Mouse (Mus musculus): Measurements from ENCODE around the gene Rab3gap1.
"Not testable (repeated sequence)": the region's sequence is repeated elsewhere in the genome, so short reads cannot be mapped to it uniquely, and the experiment has no call there.

Rab3gap1 gene

DNA sequence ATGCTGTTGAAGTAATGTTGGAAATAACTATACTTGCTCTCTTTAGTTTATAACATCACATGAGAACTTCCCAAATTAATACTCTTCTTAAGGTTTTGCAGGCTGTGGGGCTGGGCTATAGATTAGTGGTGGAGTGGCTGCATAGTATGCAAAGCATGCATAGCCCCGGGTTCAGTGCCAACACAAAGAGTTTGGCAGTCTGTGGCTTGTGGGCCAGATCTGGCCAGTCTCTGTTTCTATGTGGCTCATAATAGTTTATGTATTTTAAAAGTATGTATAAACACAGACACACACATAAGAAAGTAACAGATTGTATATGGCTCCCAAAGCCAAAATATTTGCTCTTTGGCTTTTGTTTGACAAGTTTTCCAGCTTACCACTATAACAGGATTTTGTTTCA is 47.2 kb downstream of the Rab3gap1 start:
- in situ Hi-C loops (cut with MboI), result no loop called here

DNA sequence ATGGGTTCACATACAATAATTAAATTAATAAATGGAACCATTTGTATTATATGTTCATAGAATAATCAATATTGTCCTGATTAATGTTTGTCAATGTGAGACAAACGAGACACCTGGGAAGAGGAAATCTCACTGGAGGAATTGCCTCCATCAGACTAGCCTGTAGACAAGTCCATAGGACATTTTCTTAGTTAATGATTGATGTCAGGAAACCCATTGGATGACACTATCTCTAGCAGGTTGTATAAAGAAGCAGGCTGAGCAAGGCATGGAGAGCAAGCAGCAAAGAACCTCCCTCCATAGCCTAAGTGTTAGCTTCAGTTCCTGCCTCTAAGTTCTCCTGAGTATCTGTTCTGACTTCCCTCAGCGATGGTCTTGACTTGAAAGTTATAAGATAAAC is 64.8 kb downstream of the Rab3gap1 start:
- in situ Hi-C loops (cut with MboI), result no loop called here

DNA sequence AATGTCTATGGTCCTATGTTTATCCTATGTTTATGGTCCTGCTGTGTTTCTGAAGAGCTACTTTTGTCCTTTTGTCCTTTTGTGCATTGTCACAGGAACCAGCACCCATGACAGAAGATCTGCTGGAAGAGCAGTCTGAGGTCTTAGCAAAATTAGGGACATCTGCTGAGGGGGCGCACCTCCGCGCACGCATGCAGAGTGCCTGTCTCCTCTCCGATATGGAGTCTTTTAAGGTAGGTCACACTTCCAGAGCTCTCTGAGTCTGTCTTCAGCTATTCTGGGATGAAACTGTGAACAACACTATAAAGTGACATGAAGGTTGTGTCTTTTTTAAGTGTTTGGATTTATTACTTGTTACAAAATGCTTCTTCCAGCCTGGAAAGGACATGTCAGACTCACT is 65.7 kb downstream of the Rab3gap1 start:
- in situ Hi-C loops (cut with MboI), result no loop called here

DNA sequence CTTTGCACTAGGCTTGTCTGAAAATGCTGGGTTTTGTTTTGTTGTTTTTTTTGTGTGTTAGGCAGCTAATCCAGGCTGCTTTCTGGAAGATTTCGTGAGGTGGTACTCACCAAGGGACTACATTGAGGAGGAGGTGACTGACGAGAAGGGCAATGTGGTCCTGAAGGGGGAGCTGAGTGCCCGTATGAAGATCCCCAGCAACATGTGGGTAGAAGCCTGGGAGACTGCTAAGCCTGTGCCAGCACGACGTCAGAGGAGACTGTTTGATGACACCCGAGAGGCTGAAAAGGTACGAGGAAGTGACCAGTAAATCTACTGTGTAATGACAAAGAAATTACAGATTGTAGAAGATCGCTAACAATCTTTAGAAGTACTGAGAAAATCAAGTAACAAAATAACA is 68.7 kb downstream of the Rab3gap1 start:
- in situ Hi-C loops (cut with MboI), result no loop called here

DNA sequence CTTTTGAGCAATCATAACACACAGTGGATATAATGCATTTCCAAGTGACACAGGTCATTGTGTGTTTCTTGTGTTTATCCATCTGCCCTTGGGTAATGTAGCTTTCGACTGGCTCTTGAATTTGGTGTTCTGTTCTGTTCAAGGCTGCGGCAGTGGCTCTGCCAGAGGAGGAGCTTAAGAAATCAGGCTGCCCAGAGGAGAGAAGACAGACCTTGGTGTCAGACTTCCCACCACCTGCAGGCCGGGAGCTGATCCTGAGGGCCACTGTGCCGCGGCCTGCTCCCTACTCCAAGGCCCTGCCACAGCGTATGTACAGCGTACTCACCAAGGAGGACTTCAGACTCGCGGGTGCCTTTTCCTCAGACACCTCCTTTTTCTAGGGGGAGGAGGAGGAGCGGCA is 73.7 kb downstream of the Rab3gap1 start:
- in situ Hi-C loops (cut with MboI), result no loop called here

DNA sequence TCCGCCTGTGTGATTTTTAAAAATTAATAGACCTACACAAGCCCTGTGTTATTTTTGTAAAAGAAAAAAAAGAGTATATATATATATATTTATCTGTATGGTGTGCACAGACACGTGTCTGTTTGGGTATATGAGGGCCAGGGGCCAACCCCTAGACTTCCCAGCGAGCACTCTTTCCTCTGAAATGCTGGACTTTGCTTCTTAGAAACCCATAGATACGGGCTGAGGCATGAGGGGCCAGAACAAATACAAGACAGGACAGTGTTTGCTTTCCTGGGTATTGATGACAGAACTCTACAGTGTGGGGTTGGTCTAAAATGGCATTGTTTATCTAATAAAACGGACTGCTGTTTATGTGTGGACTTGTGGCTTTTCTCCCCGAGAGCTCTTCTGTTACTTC is 74.9 kb downstream of the Rab3gap1 start:
- in situ Hi-C loops (cut with MboI), result no loop called here

DNA sequence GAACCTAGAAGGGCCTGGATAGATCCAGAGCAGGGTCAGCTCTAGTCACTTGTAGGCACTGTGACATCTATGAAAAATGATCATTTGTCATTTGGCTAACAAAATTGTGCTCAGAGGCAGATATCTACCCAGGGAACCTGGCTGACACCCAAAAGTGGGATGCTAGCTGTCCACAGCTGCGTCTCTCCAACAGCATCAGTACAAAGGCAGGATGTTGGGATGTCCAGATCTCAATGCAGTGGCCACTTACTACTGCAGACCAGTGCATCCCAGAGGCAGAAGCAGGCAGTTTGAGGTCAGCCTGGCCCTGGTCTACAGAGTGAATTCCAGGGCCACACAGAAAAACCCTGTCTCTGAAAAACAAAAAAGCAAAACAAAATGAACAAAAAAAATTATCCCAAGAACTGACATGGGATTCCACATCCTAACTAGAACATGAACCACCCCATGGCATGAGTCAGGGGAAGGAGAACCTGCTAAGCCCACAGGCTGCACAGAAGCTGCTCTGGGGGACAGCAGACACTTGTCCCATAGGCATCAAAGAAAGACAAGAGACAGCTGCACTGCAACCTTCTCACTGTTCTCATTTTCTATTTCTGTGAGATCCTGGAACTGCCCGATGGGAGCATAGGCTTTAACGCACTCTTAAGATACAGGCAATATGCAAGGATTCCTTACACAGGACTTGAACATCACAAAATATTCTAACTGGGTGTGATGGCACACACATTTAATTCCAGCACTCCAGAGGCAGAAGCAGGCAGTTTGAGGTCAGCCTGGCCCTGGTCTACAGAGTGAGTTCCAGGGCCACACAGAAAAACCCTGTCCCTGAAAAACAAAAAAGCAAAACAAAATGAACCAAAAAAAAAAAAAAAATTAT is 77.4 kb downstream of the Rab3gap1 start:
- in situ Hi-C loops (cut with MboI), result no loop called here

DNA sequence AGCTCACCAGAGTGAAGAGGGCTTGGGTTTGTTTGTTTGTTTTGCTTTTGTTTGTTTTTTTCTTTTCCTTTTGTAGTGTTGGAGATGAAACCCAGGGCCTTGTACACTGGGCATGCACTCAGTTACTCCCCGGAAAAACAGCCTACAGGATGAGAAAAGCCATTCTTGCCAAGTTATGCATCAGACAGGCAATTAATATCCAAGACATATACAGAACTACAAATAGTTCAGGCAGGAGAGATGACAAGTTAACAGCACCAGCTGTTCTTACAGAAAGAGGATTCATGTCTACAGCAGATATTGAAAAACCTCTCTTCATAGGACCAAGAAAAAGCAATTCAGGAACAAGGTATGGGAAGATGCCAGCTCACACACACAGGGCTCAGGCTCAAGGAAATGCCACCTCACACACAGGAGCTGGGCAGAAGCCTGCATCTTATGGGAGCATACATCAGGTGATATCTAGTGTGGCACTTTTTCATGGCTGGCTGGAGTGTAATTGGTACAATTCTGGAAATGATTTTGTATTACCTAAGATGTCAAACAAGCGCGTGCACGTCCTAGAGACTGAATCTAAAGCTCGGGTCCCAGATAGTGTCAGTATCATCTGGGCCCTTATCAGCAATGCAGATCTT is 78.2 kb downstream of the Rab3gap1 start:
- in situ Hi-C loops (cut with MboI), result no loop called here

DNA sequence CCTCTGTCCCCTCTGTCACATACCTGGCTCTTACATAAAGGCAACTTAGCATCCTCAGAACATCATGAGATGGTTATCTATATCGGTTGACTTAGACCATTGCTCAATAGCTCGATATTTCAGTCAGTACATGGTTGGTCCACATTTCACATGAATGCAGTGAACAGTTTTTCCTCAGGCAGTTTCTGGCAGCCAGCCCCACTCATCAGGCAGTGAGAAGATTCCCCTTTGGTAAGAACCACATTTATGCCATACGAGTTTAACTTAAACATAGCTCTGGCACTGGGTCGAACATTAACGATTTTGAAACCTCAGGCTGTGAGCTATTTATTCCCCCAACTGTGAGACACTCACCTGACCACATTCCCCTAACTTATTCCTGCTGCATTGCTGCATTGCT is 80.2 kb downstream of the Rab3gap1 start:
- in situ Hi-C loops (cut with MboI), result no loop called here

DNA sequence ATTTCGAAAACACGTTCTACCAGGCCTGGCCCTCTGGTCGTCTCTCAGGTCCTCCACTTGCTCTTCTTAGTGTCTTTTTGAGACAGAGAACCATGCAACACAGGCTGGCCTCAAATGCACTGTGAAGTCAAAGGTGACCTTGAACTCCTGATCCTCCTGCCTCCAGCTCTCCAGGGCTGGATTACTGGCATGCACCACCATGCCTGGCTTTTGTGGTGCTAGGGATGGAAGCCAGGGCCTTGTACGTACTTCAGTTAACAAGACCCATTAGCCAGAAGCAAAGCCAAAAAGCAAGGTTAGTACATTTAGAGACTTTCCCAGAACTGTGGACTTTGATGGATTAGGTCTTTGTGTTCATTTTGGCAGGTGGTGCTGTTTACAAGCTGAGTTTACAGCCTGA is 83.7 kb downstream of the Rab3gap1 start:
- in situ Hi-C loops (cut with MboI), result no loop called here

DNA sequence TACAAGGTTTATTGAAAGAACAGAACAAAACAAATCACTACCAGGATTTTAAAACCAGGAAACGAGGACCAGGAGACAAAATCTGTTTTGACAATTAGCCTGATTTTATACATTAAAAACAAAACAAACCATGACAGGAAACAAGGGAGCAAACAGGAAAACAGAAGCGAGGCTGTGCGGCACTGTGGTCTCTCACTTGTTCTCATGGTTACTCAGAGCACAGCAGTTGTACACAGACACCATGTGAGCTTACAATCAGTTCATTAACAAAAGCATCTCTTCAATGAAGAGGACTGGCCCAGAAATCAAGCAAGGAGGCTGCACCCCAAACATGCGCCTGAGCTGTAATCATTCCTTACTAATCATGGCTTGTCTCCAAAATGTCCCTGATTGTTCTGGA is 85.6 kb downstream of the Rab3gap1 start:
- in situ Hi-C loops (cut with MboI), result not testable (repeated sequence)

DNA sequence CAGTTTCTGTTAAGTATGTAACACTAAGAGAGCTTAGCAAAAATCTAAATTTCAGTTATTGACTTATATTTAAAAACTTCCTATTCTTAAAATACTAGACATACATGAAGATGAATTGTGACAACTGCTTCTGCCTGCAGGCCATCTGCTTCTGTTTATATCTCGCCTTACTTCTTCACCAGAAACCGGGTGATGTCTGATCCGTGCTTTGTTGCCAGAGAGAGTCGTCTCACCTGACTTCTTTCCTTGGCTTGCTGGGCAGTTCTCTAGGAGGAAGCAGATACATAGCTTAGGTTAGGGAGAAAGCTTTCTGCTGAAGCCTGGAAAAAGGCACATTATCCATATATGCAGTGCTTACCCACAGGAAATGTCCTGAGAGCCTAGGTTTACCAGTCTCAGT is 86.2 kb downstream of the Rab3gap1 start:
- in situ Hi-C loops (cut with MboI), result no loop called here

DNA sequence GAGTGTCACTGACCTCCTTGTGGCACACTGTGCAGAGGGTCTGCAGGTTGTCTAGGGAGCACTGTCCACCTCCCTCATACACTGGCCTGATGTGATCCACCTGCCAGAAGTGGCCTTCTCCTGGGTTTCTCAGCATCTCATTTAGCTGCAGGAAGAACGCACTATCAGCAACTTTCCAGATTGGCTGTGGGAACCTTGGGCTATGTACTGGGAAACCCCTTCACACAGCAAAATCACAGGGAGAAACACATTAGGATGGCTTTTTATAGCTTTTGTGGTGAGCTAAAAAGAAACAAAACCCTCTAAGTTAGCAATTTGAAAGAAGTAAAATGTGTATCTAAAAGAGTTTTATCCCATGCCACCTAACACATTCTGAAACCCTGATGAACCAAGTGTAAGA is 88.0 kb downstream of the Rab3gap1 start:
- in situ Hi-C loops (cut with MboI), result no loop called here

DNA sequence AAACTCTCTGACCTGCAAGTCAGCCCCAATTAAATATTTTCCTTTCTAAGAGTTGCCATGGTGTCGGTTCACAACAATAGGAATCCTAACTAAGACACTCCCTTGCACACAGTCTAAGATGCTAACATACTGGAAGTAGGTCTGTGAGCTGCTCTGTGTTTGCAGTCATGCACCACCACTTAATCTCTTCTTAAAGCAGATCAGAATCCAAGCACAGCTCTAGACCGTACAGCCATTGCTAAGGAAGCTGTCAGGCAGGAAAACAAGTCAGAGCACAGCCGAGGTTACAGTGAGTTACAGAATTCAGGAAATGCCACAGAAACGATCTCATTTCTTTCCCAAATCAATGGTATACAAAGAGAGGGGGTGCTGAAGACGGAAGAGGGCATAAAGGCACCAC is 90.2 kb downstream of the Rab3gap1 start:
- in situ Hi-C loops (cut with MboI), result no loop called here

DNA sequence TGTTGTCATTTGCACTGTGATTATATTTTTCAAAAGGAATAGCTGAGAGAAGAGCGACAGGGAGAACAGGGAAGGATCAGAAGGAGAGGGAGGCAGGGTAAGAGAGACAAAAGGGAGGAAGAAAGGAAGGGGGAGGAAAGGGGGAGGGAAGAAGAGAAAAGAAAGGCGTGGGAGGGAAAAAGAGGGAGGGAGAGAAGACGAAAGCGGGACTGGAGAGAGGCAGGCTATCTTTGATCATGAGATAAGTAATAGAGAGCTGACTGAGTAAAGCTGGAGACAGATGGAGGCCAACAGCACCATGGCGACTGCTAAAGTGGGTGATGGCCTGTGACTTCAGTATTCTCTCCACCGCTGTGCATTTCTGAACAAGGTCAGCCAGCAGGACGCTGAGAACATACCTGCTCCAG is 90.7 kb downstream of the Rab3gap1 start:
- in situ Hi-C loops (cut with MboI), result no loop called here

DNA sequence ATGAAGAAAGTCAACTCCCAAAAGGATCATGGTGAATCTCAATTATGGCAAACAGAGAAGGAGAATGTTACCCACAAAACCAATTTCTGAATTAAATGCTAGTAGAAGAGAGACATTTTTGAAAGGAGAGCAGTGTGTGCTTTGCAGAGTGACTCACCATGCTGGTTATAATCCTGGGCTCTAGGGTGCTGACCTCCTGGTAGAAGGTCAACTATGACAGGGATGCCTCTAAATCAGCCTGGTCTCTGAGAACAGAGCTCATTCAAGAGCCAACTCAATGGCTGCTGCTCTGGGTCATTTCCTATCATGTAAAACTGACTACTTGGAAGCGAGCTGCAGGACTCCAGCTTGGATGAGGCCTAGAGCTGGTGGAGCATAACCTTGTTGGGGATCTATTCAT is 92.6 kb downstream of the Rab3gap1 start:
- in situ Hi-C loops (cut with MboI), result no loop called here

DNA sequence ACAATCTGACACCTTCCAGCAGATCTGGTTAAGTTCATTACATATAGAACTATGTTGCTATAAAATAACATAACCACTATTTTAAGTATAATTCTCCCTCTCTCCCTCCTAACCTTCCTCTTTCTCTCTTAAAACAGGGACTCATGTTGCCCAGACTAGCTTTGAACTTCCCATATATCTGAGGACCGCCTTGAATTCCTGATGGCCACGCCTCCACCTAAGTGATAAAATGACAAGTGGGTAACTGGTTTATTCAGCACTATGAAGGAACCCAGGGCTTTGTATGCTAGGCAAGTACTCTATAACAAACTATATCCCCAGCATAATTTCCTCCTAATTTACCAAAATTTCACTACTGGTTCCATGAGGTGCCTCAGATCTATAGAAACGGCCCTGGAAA is 94.8 kb downstream of the Rab3gap1 start:
- in situ Hi-C loops (cut with MboI), result no loop called here

DNA sequence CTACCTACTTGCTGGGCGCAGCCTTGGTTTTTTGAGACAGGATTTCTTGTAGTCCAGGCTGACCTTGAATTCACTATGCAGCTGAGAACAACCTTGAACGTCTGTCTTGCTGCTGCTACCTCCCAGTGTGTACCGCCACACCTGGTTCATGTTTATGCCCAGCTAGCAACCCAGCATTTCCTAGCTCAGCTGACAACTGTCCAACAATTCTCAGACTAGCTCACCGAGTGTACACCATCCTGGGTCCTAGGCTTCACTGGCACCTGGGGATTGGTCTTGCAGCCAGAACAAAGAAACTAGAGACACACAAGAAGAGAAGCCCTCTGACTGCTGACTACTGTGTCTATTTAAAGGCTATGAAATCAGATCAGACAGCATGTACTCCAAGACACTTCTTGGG is 102.3 kb downstream of the Rab3gap1 start:
- in situ Hi-C loops (cut with MboI), result no loop called here

DNA sequence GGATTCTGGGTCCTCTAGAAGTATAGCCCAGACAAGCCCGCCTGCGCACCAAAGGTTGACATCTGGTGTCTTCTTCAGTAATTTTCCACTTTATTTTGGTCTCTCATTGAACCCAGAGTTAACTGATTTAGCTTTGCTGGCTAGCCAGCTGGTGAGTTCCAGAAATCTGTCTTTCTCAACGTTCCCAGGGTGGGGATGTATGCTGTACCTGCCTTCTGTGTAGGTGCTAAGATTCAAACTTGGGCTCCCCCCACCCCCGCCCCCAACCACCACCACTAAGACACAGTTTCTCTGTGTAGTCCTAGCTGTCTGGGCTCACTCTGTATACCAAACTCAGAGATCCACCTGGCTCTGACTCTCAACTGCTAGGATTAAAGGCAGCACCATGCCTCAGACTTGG is 105.5 kb downstream of the Rab3gap1 start:
- in situ Hi-C loops (cut with MboI), result no loop called here

DNA sequence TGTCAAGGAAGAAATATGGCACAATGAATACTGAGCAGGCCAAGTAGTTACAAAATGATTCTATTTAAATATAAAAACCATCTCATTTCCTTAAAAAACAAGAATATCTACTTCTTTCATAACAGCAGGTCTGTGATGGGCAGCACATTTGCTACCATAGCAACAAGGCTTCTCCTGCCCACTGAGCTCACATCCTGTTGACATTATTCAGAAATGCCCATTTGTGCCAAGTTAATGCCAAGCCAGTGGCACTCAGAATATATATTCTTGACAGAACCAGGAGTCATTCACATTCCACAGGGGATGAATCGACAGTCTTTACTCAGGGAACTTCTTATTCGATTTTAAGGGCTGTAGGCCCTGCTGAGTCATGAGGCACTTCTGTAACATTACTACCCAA is 107.1 kb downstream of the Rab3gap1 start:
- in situ Hi-C loops (cut with MboI), result no loop called here

DNA sequence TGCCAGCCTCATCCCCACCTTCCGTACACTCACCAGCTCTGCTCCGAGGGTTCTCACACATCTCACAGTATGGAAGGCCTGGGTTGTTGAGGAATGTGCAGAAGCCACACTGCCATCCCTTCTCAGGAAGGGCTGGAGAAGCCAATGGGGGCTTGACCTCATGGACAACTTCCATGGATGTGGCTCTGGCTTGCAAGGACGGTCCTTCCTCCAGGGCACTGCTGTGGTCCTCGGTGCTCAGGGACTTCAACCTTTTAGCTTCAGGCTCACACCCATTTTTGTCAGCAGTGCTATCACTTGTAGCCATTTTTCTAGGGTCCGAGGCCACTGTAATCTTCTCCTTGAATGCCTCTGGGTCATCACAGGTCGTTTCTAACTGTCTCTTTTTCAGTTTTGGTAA is 107.5 kb downstream of the Rab3gap1 start:
- in situ Hi-C loops (cut with MboI), result no loop called here

DNA sequence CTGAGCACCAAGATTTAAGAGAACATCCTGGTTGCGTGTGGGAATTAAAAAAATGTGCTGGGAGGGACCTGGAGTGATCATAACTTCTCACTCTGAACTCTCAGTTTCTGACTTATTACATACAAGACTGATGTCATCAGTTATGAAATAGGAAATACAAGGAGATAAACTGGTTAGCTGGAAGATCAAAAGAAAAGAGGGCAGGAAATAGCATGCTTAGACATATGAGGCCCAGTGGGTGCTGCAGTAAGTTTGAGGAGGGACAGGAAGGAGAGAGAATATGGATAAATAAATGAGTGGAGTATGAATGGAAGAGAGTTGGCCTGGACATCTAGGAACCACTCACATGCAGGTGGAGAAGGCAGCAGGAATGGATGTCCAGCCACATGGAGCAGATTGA is 109.6 kb downstream of the Rab3gap1 start:
- in situ Hi-C loops (cut with MboI), result no loop called here

DNA sequence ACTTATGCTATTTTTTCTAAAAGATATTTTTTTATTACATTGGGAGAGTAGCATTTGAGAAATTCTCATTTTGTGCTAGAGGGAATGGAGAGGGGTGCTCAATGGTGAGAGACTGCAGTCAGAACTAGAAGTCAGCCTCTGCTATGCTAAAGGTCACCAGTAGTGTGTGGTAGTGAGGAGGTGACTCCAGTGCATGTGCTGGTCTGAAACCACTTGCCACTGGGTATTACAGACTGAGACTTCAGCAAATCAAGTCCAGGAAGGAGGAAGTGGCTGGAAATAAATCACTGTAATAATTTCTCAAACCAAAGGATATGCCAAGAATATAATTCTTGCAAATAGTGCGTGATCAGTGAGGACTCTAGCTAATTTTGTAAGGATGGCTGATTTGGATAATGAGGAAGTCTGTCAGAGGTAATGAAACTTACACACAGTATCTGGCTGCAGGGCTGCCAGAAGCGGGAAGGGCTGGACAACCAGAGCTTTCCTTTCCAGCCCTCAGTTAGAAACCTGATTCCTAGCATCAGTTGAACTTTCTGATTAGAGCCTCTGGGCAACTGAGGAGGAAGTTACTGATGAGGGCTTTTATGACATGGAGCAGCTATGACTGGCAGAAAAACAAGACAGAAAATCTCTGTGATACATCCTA is 112.5 kb downstream of the Rab3gap1 start:
- in situ Hi-C loops (cut with MboI), result no loop called here

Measured in mature B cell (primary cell).